Mouse (Mus musculus) bone marrow macrophage, adult 2 months (primary cell): ENCODE data around the gene Rara. TPM values are rescaled to one million over a fixed set of nuclear protein-coding genes. Genes with fewer than 3 reads are reported as not detected.
"Not testable (repeated sequence)": the region's sequence is repeated elsewhere in the genome, so short reads cannot be mapped to it uniquely, and the experiment has no call there.

Experiments
- H3K27ac ChIP-seq: 2 replicates; pipeline ENCODE4 v1.5.1; 2012; ENCODE audit warnings: low read depth, low read length; ENCODE audit not compliant: insufficient read depth
- H3K4me1 ChIP-seq: 2 replicates; pipeline ENCODE4 v1.6.1; 2012; ENCODE audit warnings: low read length; ENCODE audit not compliant: control insufficient read depth, insufficient read depth
- H3K4me3 ChIP-seq: 2 replicates; pipeline ENCODE4 v1.5.1; 2012; ENCODE audit warnings: mild to moderate bottlenecking, low read length, moderate library complexity; ENCODE audit not compliant: insufficient read depth
- CTCF ChIP-seq: IDR thresholded peaks from 2 replicates; pipeline ENCODE4 v1.5.1; 2012; ENCODE audit warnings: low read depth, mild to moderate bottlenecking, low read length, moderate library complexity
- POLR2A ChIP-seq: IDR thresholded peaks from 2 replicates; pipeline ENCODE4 v1.6.1; 2012; ENCODE audit warnings: mild to moderate bottlenecking, low read depth, low read length, borderline replicate concordance
- polyA plus RNA-seq: library from polyadenylated mRNA; stranded (reverse); fragments of >200 nt; gene quantifications from 2 replicates; pipeline ENCODE4 v1.2.4, GENCODE M21; 2012; ENCODE audit not compliant: missing spikeins, insufficient read depth, insufficient read length

Rara gene
- polyA plus RNA-seq, 1 experiment = 24.0 TPM

- H3K4me1 ChIP-seq = peaks cover 41% of the 10 kb centered on the region
- no peak for TF ChIP-seq CTCF
- no peak for TF ChIP-seq POLR2A
- no peak overlapping the region for H3K27ac ChIP-seq
These were observed 4.9 kb downstream of the Rara start for GRCm38 (mm10) chr11:98932293-98933091.

GRCm38 (mm10) chr11:98933151-98933550 is 5.5 kb downstream of the Rara start:
- H3K4me1 ChIP-seq = peaks cover 41% of the 10 kb centered on the region

More at GRCm38 (mm10) chr11:98932293-98933091, 4.9 kb downstream of the Rara start:
- H3K4me3 ChIP-seq = no peak overlapping the region

GRCm38 (mm10) chr11:98933847-98934246 is 6.2 kb downstream of the Rara start:
- H3K4me1 ChIP-seq = peaks cover 44% of the 10 kb centered on the region
- not testable (repeated sequence) for H3K27ac ChIP-seq, H3K4me3 ChIP-seq

More at GRCm38 (mm10) chr11:98933151-98933550, 5.5 kb downstream of the Rara start:
- no peak overlapping the region for H3K4me3 ChIP-seq
- no peak overlapping the region for H3K27ac ChIP-seq
- TF ChIP-seq CTCF = peak; percentile 35
- TF ChIP-seq POLR2A = no peak

- Histone ChIP-seq H3K4me1 (peaks cover 47% of the 10 kb centered on the region), H3K4me3 (no peak overlapping the region), H3K27ac (no peak overlapping the region)
- TF ChIP-seq POLR2A = no peak
- no peak for TF ChIP-seq CTCF
These were observed 6.7 kb downstream of the Rara start for GRCm38 (mm10) chr11:98934367-98934766.

- no peak for TF ChIP-seq CTCF
- TF ChIP-seq POLR2A = no peak
- H3K4me1 ChIP-seq = peaks cover 48% of the 10 kb centered on the region
- H3K27ac ChIP-seq = no peak overlapping the region
- H3K4me3 ChIP-seq = no peak overlapping the region
These were observed 7.5 kb downstream of the Rara start for GRCm38 (mm10) chr11:98935123-98935522.

GRCm38 (mm10) chr11:98936170-98936569 is 8.6 kb downstream of the Rara start:
- H3K4me1 ChIP-seq = peaks cover 53% of the 10 kb centered on the region
- H3K27ac ChIP-seq = no peak overlapping the region

GRCm38 (mm10) chr11:98936606-98937409 is 9.2 kb downstream of the Rara start:
- no peak for TF ChIP-seq CTCF
- no peak for TF ChIP-seq POLR2A

More at GRCm38 (mm10) chr11:98936170-98936569, 8.6 kb downstream of the Rara start:
- no peak overlapping the region for H3K4me3 ChIP-seq
- TF ChIP-seq CTCF (no peak), POLR2A (no peak)

GRCm38 (mm10) chr11:98937410-98937913 is 9.8 kb downstream of the Rara start:
- H3K4me1 ChIP-seq = peaks cover 45% of the 10 kb centered on the region

More at GRCm38 (mm10) chr11:98936606-98937409, 9.2 kb downstream of the Rara start:
- H3K27ac ChIP-seq = no peak overlapping the region
- H3K4me1 ChIP-seq = peaks cover 46% of the 10 kb centered on the region
- peak overlapping the region; percentile 74 for H3K4me3 ChIP-seq

GRCm38 (mm10) chr11:98937914-98938694 is 10.5 kb downstream of the Rara start:
- Histone ChIP-seq H3K4me3 (peak overlapping the region; percentile 78), H3K27ac (peak overlapping the region; percentile 73), H3K4me1 (peaks cover 47% of the 10 kb centered on the region)
- TF ChIP-seq POLR2A = no peak

More at GRCm38 (mm10) chr11:98937410-98937913, 9.8 kb downstream of the Rara start:
- TF ChIP-seq CTCF (no peak), POLR2A (no peak)
- Histone ChIP-seq H3K27ac (peak overlapping the region; percentile 73), H3K4me3 (peak overlapping the region; percentile 78)

- H3K4me1 ChIP-seq = peaks cover 45% of the 10 kb centered on the region
- no peak for TF ChIP-seq CTCF
- no peak for TF ChIP-seq POLR2A
- peak overlapping the region; percentile 78 for H3K4me3 ChIP-seq
- no peak overlapping the region for H3K27ac ChIP-seq
These were observed 11.1 kb downstream of the Rara start for GRCm38 (mm10) chr11:98938701-98939083.
